Mouse (Mus musculus) ES-E14 (cell line): ENCODE results near the gene Dhrs11.

Source experiments
- CHD2 ChIP-seq: IDR thresholded peaks from 2 replicates; pipeline ENCODE4 v1.6.1; 2014; ENCODE audit warnings: mild to moderate bottlenecking, low read depth, low read length, inconsistent platforms
- HCFC1 ChIP-seq: IDR thresholded peaks from 2 replicates; pipeline ENCODE4 v1.6.1; 2012; ENCODE audit warnings: low read length, inconsistent platforms, borderline replicate concordance; ENCODE audit not compliant: insufficient read depth
- ZNF384 ChIP-seq: IDR thresholded peaks from 2 replicates; pipeline ENCODE4 v1.6.1; 2012; ENCODE audit warnings: low read depth, low read length, inconsistent platforms

GRCm38 (mm10) chr11:84825261-84825807 lies 3.5 kb downstream of the Dhrs11 start:
- TF ChIP-seq HCFC1 (no peak), CHD2 (no peak), ZNF384 (no peak)
